Mouse (Mus musculus): ENCODE measurements around the gene Il27.
"Not testable (repeated sequence)": the region's sequence is repeated elsewhere in the genome, so short reads cannot be mapped to it uniquely, and the experiment has no call there.

Gene Il27

DNA sequence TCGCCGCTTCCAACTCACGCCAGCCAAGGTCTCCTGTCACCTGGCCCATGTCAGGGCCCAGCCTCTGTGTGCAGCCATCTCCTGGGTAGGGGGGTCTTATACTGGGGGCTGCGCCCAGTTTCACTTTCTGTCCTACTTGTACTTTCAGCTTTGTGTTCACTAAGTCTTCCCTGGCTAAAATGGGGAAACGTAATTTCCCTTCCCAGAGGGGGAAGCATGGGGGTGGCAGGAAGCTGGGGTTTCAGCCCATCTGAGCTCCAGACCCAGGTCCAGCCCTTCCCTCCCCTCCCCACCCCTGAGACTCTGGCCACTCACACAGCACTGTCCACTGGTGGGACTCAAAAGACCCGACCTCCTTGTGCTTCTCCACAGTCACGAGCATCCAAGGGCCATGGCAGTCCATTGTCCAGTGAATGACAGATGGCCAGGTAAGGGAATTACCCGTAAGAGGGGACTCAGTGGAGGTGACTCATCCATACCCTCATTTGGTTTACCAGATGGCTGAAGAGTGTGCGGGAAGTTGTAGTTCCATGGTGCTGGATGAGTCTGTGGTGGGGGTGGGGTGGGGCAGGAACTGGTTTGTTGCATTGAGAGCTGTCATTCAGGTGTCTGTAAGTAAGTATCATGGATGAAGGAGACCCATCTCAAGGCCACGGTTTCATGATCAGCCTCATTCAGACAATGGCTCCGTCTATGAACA, at the start of gene Il27:
Gene Il27, minus strand, starts transcription at position 80 of the 700 bp plus-strand sequence.
- no peak for DNase-seq (ENCODE audit: low spot score in 2 of 2)

DNA sequence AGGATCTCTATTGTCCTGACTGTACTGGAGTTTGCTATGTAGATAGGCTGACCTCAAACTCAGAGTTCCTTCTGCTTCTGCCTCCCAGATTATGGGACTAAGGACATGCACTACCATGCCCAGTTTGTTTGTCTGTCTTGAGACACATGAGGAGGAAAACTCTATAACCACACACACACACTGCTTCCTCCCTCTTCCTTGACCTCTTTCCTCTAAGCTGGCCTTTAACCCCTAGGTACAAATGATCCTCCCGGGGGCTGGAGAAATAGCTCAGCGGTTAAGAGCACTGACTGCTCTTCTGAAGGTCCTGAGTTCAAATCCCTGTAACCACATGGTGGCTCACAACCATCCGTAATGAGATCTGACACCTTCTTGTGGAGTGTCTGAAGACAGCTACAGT, 49.6 kb upstream of the Il27 start:
- no peak for DNase-seq (ENCODE audit: low spot score in 2 of 2)

- not testable (repeated sequence) for DNase-seq (ENCODE audit: low spot score in 2 of 2)
These were observed 48.5 kb upstream of the Il27 start for GRCm38 (mm10) chr7:126643244-126643617.

DNA sequence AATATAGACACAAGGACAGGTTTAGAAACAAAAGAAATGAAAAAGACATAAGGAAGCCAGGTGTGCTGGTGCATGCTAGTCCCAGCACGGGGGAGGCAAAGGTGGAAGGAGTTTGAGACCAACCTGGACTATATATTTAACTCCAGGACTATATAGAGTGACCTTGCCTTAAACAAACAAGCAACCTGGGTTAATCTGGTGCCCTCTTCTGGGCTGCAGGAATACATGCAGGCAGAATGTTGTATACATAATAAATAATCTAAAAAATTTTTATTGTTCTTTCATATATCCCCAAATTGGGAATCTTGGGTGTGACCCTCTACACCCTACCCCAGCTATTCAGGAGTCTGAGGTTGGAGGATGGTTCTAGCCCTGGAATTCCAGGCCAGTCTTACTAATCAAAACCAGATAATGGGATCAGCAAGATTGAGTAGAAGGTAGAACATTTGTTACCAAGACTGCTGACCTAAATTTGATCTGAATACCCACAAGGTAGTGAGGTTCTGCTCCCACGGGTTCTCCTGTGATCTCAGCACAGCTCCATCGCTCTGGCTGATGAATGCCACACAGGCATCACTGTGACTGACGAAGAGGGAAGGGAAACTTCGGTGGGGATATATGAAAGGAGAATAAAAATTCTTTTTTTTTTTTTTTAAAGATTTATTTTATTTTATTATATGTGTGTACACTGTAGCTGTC, 48.0 kb upstream of the Il27 start:
- no peak for DNase-seq (ENCODE audit: low spot score in 2 of 2)

DNA sequence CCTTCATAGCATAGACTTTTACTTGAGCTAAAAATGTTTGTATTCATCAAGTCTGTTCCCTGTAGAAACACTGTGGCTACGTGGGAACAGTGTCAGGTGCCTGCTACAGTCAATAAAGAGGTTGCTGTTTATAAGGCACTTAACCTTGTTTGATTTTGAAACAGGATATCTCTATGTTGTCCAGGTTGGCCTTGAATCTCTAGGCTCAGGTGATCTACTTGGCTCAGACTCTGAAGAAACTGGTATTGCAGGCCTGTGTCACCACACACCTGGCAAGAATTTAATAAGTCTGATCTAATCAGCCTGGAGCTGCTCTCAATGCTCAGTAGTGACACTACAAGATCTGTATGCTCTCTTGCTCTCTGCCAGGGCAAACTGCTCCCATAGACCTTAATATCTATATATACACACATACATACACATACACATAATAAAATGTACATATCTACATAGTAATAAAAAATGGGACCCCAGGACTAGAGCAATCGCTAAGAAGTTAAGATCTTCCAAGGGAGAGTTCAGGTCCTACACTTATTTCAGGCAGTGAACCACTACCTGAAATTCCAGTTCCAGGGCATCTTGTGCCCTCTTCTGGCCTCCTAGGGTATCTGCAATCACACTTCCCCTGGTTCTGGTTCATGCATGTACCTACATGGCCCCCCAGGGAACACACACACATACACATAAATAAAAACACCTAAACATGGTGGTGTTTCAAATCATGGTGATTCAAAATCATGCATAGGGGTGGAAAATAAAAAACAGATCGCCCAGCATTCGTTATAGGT, 42.2 kb upstream of the Il27 start:
- peak in 1 of 2 experiments; percentile 22 for DNase-seq (ENCODE audit: low spot score in 2 of 2)

DNA sequence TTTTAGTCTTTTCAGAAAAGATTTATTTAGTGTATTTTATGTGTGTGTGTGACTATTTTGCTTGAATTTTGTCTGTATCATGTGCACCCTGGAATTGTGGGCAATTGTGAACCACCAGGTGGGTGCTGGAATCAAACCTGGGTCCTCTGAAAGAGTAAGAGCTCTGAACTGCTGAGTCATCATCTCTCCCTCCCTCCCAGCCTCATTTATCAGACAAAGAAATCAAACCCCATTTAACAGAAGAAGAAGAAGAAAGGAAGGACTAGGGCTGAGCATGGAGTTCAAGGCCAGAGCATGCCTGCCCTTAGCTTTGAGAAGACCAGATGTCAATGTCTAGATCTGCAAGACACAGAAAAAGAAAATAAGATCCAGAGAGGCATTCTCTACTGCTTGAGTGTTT, 40.6 kb upstream of the Il27 start:
- DNase-seq (ENCODE audit: low spot score in 2 of 2), result no peak

- no peak for DNase-seq (ENCODE audit: low spot score in 2 of 2)
These were observed 37.7 kb upstream of the Il27 start for GRCm38 (mm10) chr7:126632478-126632877.

- no peak for DNase-seq (ENCODE audit: low spot score in 2 of 2)
These were observed 36.2 kb upstream of the Il27 start, which contains the start of gene Nupr1 for GRCm38 (mm10) chr7:126630824-126631518. Gene Nupr1, minus strand, starts transcription at chr7:126630861.

DNA sequence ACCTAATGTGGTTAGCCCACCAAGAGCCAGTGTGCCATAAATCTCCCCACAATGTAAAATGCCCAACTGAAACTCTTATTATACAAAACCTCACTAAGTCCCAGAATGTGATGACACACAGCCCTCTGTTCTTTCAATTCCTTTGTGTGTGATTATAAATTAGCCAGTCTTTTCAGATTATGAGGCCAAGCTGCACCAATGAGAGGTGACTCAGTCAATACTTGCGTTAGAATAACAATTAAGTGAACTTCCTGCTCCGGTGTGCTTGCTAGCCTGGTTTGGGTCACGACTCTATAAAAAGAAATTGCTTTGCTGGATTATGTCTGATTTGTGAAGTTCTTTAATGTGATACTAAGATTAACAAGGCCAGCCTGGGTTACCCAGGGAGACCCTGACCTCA, 35.2 kb upstream of the Il27 start:
- no peak for DNase-seq (ENCODE audit: low spot score in 2 of 2)

GRCm38 (mm10) chr7:126628111-126628510, 33.4 kb upstream of the Il27 start:
- DNase-seq (ENCODE audit: low spot score in 2 of 2), result no peak

GRCm38 (mm10) chr7:126625807-126626600, 31.3 kb upstream of the Il27 start:
- no peak for DNase-seq (ENCODE audit: low spot score in 2 of 2)

- peak in 1 of 2 experiments; percentile 23 for DNase-seq (ENCODE audit: low spot score in 2 of 2)
These were observed 30.6 kb upstream of the Il27 start for GRCm38 (mm10) chr7:126625369-126625768.

- DNase-seq (ENCODE audit: low spot score in 2 of 2), result no peak
These were observed 30.0 kb upstream of the Il27 start for GRCm38 (mm10) chr7:126624774-126625173.

- DNase-seq (ENCODE audit: low spot score in 2 of 2), result no peak
These were observed 28.6 kb upstream of the Il27 start for GRCm38 (mm10) chr7:126623381-126623780.

DNA sequence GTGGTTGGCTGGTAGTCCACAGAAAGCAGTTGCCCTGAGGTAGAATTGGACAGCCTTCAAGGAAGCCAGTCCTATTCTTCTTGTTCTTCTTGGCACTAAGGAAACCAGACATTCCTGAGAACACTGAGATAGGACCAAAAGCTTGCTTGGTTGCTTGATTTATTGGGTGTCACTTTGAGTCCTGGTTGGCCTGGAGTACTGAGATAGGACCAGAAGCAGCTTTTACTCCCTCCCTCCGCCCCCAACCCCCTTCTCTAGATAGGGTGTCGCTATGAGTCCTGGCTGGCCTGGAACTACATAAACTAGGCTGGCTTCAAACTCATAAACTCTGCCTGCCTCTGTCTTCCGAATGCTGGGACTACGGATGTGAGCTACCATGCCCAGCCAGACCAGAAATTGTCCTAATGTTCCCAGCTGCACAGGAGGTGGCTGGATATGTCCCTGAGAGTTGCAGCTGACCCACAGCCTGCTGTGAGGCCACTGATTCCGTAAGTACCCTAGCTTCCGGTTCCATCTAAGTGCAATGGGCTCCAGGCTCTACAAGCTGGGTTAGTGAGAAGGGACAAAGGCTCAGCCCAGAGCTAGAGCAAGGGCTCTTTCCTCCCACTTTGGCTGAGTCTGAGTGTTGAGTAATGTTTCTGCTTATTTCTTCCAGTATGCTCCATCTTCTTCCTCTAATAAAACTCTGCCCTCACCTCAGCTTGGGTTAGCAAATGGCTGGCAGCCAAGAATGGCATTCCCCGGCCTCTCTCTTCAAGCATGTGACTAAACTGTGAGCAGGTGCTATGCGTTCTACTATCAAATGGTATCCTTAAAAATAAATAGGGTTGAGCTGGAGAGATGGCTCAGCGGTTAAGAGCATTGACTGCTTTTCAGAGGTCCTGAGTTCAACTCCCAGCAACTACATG, 27.0 kb upstream of the Il27 start:
- DNase-seq (ENCODE audit: low spot score in 2 of 2), result no peak

DNA sequence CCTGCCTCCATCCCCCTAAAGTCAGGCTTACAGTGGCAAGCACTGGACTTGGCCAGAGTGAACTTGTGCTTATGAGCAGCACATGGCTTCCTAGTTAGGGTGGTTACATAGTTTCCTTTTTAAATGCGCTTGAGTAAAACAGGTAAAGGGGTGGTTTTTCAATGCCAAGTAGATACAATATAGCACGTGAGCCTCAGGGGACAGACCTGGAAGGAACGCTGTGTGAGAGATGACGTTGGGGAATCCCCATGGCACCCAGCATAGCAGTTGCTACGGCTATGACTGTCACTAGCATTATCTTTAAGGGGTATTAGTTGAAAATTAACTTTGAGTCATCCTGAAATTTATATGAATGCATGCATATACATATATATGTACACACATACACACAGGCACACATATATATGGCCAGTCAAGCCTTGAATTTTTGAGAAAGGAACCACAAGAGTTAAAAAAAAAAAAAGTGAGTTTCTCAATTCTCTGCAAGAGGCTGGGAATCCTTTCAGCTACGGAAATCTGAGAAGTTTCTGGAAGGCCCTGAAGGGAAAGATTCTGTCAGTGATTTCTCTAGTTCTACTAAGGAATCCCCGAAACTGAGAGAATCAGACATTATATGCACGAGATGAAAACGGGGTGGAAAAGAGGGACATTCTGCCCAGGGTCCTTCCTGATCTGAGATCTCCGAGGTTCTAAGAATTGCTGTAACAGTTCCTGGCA, 25.0 kb upstream of the Il27 start:
- no peak for DNase-seq (ENCODE audit: low spot score in 2 of 2)

DNA sequence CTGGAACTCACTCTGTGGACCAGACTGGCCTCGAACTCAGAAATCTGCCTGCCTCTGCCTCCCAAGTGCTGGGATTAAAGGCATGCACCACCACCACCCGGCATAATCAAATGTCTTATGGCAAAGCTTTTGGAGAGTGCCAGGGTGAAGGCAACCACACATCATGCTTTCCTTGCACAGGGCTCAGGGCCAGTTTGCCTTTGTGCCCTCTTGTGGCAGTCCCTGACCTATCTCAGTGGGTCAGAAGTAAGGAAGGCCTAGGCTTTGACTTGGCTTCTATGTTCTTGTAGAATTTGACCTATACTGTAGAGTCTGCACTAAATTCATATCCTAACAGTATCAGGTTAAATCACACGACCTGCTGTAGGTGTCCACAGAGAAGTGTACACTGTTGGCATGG, 22.0 kb upstream of the Il27 start:
- DNase-seq (ENCODE audit: low spot score in 2 of 2), result no peak

DNA sequence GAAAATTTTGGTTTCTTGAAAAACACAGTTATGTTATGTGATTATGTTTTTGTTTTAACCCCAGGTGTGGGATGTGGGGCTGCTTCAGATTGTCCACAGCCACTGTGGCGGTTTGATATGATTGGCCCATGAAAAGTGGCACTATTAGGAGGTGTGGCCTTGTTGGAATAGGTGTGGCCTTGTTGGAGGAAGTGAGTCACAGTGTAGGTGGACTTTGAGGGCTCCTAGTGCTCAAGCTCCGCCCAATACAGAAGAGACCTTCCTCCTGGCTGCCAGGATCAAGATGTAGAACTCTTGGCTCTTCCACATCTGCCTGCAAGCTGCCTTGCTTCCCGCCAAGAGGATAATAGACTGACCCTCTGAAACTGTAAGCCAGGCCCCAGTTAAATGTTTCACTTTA, 18.0 kb upstream of the Il27 start:
- DNase-seq (ENCODE audit: low spot score in 2 of 2), result no peak

DNA sequence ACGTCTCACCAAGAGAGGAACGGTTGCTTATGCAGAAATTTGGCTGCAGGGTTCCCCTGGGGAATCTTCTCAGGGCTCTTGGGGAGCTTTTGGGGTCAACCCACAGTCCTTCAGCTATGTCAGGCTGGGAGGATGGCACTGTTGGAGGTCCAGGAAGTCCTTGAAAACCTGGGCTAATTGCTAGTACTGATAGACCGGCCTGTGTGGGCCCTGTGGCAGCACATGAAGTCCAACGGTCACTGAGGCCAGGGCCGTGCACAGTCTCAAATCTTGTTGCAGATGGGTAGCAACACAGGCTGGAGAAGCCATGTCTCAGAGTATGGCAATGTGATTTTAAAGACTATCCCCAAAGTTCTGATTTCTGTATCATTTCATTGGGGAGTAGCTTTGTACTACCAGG, 13.1 kb upstream of the Il27 start:
- no peak for DNase-seq (ENCODE audit: low spot score in 2 of 2)

All from spleen, postnatal 4 days (tissue).